Mouse (Mus musculus) Patski (cell line): ENCODE measurements around the gene Il25. TPM values are rescaled to one million over a fixed set of nuclear protein-coding genes. Genes with fewer than 3 reads are reported as not detected.
"Not testable (repeated sequence)": the region's sequence is repeated elsewhere in the genome, so short reads cannot be mapped to it uniquely, and the experiment has no call there.

Experiments used
- ATAC-seq: fragments of 100-300 bp; one replicate; pipeline ENCODE4 v1.8.0; 2021
- CTCF ChIA-PET: fragments of 350-600 bp; sonication (Branson Sonifier 250); formaldehyde crosslinking; loops from one replicate; lab custom pipeline; 2022; ENCODE audit warnings: inconsistent platforms; lab: Charles Lee
- POLR2A ChIA-PET: fragments of 350-600 bp; sonication (Branson Sonifier 250); formaldehyde crosslinking; loops from one replicate; lab custom pipeline; 2022; ENCODE audit warnings: antibody characterized with exemption, inconsistent platforms; lab: Charles Lee
- DNase-seq: peaks from one replicate; pipeline ENCODE4 v3.0.0-alpha.2; 2011; ENCODE audit warnings: low read depth, low spot score
- H3K27me3 ChIP-seq: fragments of 371-371 bp; one replicate; pipeline ENCODE4 v1.5.1; 2021
- CTCF ChIP-seq: fragments of 100-300 bp; IDR thresholded peaks from one replicate; pipeline ENCODE4 v1.5.1; 2021
- in situ Hi-C: fragments of 300-500 bp; cut with MboI; formaldehyde crosslinking; loops from 3 replicates; pipeline ENCODE4 v1.11.1; 2018; ENCODE audit warnings: low pct_unique_long_range_greater_than_20kb, mixed read lengths
- polyA plus RNA-seq: library from polyadenylated mRNA; unstranded; gene quantifications from one replicate; pipeline ENCODE4 v1.2.3, GENCODE M21; 2021

Gene Il25
- polyA plus RNA-seq, 1 experiment from 2014 or later: not detected

DNA sequence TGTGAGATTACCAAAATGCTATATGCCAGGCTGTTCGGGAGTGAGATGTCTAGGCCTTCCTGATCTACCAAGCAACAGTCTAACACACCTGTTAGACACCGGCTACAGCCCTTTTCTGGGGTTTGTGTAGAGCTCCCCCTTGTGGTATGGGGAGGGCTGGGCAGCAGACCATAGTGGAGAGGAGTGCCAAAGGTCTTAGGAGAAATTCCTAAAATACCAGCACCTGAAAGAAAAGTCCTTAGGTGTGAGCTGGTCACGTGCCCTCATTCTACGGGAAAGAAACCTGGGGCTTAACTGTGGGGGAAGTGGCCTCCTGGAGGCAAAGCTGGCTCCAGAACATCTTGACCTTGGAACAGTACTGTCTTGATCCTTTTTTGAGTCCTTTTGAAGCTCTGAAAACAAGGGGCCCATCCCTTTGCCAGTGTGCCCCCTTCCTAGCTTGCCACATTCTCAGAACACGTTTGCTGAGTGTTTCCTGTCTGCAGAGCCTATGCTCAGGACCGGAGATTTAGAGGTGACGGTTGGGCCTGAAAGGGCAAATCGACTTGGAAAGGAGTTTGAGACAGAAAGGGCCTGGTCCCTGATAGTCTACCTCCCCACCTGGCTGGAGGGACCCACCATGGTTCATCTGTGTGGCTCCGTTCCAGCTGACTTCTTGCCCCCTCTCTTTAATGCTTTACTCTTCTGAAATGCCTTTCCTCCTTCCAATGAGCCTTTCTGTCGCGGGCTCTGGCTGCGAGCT lies 7.1 kb downstream of the Il25 start:
- DNase-seq (no peak), ATAC-seq (peak; percentile 59)
- POLR2A ChIA-PET: no interaction called here
- no peak for TF ChIP-seq CTCF
- H3K27me3 ChIP-seq: peaks cover 14% of the 10 kb centered on the region
- in situ Hi-C loops: loop anchor here (5.0 kb wide), 2 partner anchors 37 to 97 kb away; no protein-coding TSS in a partner anchor
- CTCF ChIA-PET: interaction anchor here (0.7 to 2.4 kb wide), 15 partner anchors 9 to 96 kb away, joined by 3 to 9 read pairs (median 4); no protein-coding TSS in a partner anchor

DNA sequence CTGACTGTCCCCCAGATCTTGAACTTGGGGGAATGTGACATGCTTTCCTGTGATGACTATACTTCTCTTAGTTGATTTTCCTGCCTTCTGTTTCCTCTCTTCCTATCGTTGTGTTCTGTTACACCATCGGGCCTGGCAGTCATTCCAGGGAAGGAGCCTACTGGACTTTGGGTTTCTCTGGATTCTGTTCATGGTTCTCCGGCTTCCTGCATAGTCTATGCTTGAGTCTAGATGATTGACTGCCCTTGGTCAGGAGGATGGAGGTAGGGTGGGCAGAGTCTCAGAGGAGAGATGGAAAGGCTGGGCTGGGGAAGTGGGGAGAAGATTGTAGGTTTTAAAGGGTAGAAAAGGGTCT lies 7.7 kb downstream of the Il25 start:
- CTCF ChIA-PET: interaction anchor here (0.7 to 2.4 kb wide), 14 partner anchors 10 to 96 kb away, joined by 3 to 9 read pairs (median 4); no protein-coding TSS in a partner anchor
- ATAC-seq (no peak), DNase-seq (no peak)
- H3K27me3 ChIP-seq: peaks cover 9% of the 10 kb centered on the region
- POLR2A ChIA-PET: no interaction called here
- no peak for TF ChIP-seq CTCF
- in situ Hi-C loops: no loop called here

DNA sequence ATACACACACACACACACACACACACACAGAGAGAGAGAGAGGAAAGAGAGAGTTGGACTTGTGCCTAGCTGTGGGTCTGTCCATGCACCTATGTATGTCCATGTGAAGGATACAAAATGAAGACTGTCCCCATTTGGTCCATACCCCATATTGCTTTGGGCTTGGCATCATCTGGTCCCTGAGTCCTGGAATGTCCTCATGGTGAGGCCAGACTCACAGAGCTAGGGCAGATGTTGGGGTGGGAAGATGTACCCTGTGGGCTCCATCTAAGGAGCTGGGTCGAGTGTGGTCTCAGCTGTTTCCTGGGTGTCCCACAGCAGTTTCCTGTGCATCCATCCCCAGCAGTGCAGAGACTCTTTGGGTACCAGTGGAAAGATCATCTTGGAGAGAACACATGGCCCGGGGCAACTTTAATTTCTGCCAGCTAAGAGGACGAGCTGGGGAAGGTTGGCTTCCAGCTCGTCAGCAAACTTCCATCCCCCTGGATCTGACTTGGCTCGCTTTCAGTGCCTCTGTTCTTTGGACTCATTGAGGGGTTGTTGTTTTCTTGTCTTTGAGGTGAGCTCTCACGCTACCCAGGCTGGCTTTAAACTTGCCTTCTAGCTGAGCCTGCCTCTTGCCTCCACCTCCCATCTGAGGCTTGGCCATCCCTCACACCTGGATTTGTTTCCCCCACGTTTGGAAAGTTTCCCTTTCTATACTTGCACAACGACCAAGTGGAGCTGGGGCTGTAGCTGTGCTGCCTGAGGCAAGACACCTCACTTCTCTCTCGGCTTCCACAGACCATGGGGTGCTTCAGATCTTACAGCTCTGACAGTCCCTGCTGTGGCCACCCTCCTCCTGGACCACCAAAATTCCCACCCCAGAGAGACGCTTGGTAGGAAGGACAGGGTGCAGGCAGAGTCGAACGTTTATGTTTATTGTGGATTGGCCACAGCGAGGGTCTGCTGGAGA lies 8.8 kb downstream of the Il25 start:
- POLR2A ChIA-PET: no interaction called here
- CTCF ChIA-PET: interaction anchor here (1.7 to 2.4 kb wide), 2 partner anchors 11 to 41 kb away, joined by 6 to 9 read pairs; no protein-coding TSS in a partner anchor
- no peaks in the 10 kb centered on the region for H3K27me3 ChIP-seq
- ATAC-seq (no peak), DNase-seq (no peak)
- in situ Hi-C loops: no loop called here
- TF ChIP-seq CTCF: no peak

DNA sequence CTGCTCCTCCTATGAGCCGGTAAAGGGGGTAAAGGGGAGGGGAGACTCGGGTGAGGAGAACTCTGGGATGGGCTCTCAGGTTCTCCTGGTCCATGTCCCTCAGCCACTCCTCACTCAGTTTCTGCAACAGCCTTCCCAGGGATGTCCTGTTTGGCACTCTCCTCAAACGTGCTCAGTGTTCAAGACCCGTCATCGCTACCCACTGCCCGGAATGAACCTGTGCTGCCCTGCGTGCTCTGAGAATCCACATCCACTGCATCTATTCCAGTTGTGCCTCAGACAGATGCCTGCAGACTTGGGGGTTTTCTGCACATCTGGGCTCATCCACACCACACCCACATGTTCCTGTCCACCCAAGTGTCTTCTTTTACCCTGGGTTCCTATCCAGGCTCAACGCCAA lies 10.0 kb downstream of the Il25 start:
- in situ Hi-C loops: no loop called here
- DNase-seq: no peak
- TF ChIP-seq CTCF: no peak
- no peak for ATAC-seq
- H3K27me3 ChIP-seq: no peaks in the 10 kb centered on the region
- POLR2A ChIA-PET: no interaction called here
- CTCF ChIA-PET: no interaction called here

DNA sequence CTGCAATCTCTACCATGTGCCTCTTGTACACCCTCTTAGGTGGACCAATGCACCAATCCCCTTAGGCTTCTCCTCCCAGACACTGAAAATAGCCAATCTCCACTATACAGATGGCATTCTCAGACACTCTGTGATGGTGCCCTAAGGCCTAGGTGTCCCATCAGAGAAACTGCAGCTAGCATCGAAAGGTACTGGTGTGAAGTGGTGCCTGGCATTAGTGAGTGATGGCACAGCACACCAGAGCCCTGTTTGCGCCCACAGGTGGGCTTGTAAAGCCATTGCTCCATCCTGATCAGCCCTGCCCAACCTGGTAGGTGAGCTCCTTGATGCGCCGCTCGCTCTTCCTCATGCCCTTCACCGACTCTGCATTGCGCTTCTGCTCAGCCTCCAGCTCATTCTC lies 11.5 kb downstream of the Il25 start:
- ChIA-PET CTCF (no interaction called here), POLR2A (no interaction called here)
- H3K27me3 ChIP-seq: no peaks in the 10 kb centered on the region
- in situ Hi-C loops: no loop called here
- no peak for DNase-seq
- no peak for ATAC-seq
- TF ChIP-seq CTCF: no peak

DNA sequence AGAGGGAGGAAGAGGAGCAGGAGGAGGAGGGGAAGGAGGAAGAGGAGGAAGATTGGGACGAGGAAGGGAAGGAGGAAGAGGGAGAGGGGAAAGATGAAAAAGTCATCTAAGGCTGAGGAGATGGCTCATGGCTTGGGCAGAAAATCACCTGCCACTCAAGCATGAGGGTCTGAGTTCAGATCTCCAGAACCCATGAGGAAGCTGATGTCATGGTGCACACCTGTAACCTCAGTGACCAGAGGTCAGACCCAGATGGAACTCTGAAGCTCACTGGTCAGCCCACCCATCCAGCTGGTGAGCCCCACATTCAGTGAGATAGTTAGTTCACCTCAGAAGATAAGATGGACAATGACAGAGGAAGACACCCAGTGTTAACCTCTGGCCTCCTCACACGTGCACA lies 12.4 kb downstream of the Il25 start:
- POLR2A ChIA-PET: no interaction called here
- CTCF ChIA-PET: no interaction called here
- TF ChIP-seq CTCF: no peak
- ATAC-seq (no peak), DNase-seq (no peak)
- no peaks in the 10 kb centered on the region for H3K27me3 ChIP-seq
- in situ Hi-C loops: no loop called here

DNA sequence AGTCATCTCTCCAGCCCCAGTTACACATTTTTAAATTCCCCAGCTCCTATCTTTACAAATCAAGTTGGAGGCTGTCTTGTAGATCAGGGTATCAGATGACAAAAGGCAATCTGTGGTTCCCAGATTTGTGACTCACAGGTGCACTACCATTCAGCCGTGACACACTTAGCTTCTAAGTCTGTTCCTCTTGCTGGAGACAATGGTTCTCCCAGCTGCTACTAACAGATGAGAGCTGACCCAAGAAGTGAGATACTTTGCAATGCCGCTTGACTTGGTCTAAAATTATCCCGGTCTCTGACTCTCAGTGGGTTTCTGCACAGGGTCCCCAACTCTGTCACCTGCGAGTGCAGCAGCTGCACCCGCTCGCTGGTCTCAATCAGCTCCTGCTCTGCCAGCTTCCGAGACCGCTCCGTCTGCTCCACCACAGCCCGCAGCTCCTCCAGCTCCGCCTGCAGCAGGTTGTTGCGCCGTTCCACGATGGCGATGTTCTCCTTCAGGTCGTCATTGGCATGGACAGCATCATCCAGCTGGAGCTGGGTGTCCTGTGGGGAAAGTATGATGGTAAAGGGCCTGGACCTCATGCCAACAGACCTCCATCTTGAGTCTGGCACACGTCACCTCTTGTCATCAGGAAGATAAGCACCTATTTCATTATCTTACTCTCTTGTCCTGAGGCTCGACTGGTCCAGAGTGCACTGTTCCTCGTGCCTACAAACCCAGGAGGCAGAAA lies 13.6 kb downstream of the Il25 start:
- ATAC-seq: no peak
- TF ChIP-seq CTCF: no peak
- DNase-seq: no peak
- ChIA-PET CTCF (interaction anchor here (0.9 kb wide), 1 partner anchor 13 kb away, joined by 3 read pairs; no protein-coding TSS in a partner anchor), POLR2A (no interaction called here)
- in situ Hi-C loops: no loop called here
- no peaks in the 10 kb centered on the region for H3K27me3 ChIP-seq

DNA sequence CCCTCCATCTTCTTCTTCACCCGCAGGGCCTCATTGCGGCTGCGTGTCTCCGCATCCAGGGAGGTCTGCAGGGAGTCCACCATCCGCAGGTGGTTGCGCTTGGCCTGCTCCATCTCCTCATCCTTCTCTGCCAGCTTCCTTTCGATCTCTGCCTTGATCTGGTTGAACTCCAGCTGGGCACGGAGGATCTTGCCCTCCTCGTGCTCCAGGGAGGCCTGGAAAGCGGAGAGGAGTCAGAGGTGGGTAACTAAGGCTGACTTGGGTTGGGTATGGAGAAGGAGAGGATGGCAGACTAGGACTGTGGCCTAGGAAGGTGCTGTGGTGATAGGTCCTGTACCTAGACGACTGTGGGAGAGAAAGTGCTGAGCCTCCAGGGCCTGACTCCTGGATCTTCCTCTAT lies 14.5 kb downstream of the Il25 start:
- ATAC-seq, DNase-seq, CTCF ChIA-PET, in situ Hi-C loops, H3K27me3 ChIP-seq, POLR2A ChIA-PET: not testable (repeated sequence)

DNA sequence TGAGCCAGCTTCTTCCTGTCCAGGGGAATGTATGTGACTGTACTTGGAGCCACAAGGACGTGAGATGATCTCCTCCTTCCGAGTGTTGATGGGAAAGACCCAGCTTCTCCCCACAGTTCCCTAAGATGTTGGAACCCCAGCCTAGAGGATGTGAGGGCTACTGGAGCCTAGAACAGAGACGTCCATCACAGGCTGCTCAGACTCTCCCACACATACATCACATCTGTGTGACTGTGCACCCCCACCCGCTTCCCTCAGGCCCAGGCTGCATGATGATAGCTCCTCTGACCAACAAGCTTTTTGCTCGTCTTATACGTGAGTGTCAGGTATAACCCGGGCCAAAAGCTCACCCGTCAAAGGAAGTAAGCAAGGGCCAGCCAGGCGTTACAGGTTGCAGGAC lies 16.3 kb downstream of the Il25 start:
- no peak for TF ChIP-seq CTCF
- no peak for DNase-seq
- in situ Hi-C loops: no loop called here
- peaks cover 12% of the 10 kb centered on the region for H3K27me3 ChIP-seq
- ChIA-PET CTCF (interaction anchor here (0.7 to 2.0 kb wide), 3 partner anchors 23 to 99 kb away, joined by 3 to 6 read pairs (median 3); no protein-coding TSS in a partner anchor), POLR2A (no interaction called here)
- ATAC-seq: no peak

DNA sequence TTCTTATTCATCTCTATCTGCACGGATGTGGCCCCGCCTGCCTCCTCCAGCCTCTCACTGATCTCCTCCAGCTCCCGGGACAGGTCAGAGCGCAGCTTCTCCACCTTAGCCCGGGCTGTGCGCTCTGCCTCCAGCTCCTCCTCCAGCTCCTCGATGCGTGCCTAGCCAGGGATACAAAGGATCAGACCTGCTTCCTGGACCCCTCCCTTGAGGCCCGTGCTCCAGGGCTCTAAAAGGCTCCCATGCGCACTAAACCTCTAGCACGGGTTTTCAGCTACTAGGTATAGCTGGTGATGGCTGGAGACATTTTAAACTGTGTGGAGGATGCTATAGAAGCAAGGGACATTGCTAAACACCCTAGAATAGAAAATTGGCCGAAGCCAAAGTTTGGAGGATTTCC lies 18.0 kb downstream of the Il25 start:
- ChIA-PET CTCF (interaction anchor here (1.4 kb wide), 1 partner anchor 11 kb away, joined by 5 read pairs; no protein-coding TSS in a partner anchor), POLR2A (no interaction called here)
- peaks cover 12% of the 10 kb centered on the region for H3K27me3 ChIP-seq
- no peak for TF ChIP-seq CTCF
- DNase-seq: no peak
- no peak for ATAC-seq
- in situ Hi-C loops: no loop called here
